Mouse (Mus musculus): ENCODE data around the gene 4930430F08Rik. TPM values are rescaled to one million over a fixed set of nuclear protein-coding genes. Genes with fewer than 3 reads are reported as not detected.
"Not testable (repeated sequence)": the region's sequence is repeated elsewhere in the genome, so short reads cannot be mapped to it uniquely, and the experiment has no call there.

Gene 4930430F08Rik
- polyA plus RNA-seq, 1 experiment from 2014 or later = 14.4 TPM

GRCm38 (mm10) chr10:100588932-100589388, 1.3 kb downstream of the 4930430F08Rik start:
- Histone ChIP-seq H3K9ac (replicated peaks; ENCODE audit: low read depth, low read length) (peak overlapping the region; percentile 89), H3K4me2 (ENCODE audit: low read length) (peak overlapping the region; percentile 78), H3K36me3 (ENCODE audit: control insufficient read depth, insufficient read depth) (no peaks in the 10 kb centered on the region), H3K9me3 (ENCODE audit: control insufficient read depth, low read length) (no peaks in the 10 kb centered on the region), H3K27me3 (replicated peaks; ENCODE audit: control insufficient read depth, insufficient read depth, low read length) (no peaks in the 10 kb centered on the region), H3K27ac (ENCODE audit: low read length) (peak overlapping the region; percentile 76), H3K4me3 (replicated peaks; ENCODE audit: low read length) (peak overlapping the region; percentile 95), H3K4me1 (replicated peaks; ENCODE audit: control insufficient read depth, insufficient read depth, low read length) (peaks cover 6% of the 10 kb centered on the region)
- peak; percentile 100 for ATAC-seq
- 0% methylated on average over 31 of the region's 31 CpGs for WGBS

- H3K27ac ChIP-seq (ENCODE audit: low read length) = peak overlapping the region; percentile 76
- peak overlapping the region; percentile 78 for H3K4me2 ChIP-seq (ENCODE audit: low read length)
- no peaks in the 10 kb centered on the region for H3K27me3 ChIP-seq (replicated peaks; ENCODE audit: control insufficient read depth, insufficient read depth, low read length)
- no peaks in the 10 kb centered on the region for H3K36me3 ChIP-seq (ENCODE audit: control insufficient read depth, insufficient read depth)
- no peak for ATAC-seq
- peak overlapping the region; percentile 89 for H3K9ac ChIP-seq (replicated peaks; ENCODE audit: low read depth, low read length)
- H3K4me3 ChIP-seq (replicated peaks; ENCODE audit: low read length) = peak overlapping the region; percentile 95
- WGBS = 39% methylated on average over 7 of the region's 7 CpGs
- peaks cover 6% of the 10 kb centered on the region for H3K4me1 ChIP-seq (replicated peaks; ENCODE audit: control insufficient read depth, insufficient read depth, low read length)
- H3K9me3 ChIP-seq (ENCODE audit: control insufficient read depth, low read length) = no peaks in the 10 kb centered on the region
Observed at GRCm38 (mm10) chr10:100588524-100588923, 1.7 kb downstream of the 4930430F08Rik start.

GRCm38 (mm10) chr10:100584178-100584577, 6.0 kb downstream of the 4930430F08Rik start:
- H3K4me3 ChIP-seq (replicated peaks; ENCODE audit: low read length) = no peak overlapping the region
- no peak for ATAC-seq
- WGBS = 88% methylated on average over 3 of the region's 3 CpGs

GRCm38 (mm10) chr10:100575294-100575693, 14.9 kb downstream of the 4930430F08Rik start:
- WGBS = 94% methylated on average over 7 of the region's 7 CpGs
- Histone ChIP-seq H3K27ac (ENCODE audit: low read length) (no peak overlapping the region), H3K9ac (replicated peaks; ENCODE audit: low read depth, low read length) (no peak overlapping the region), H3K36me3 (ENCODE audit: control insufficient read depth, insufficient read depth) (peaks cover 23% of the 10 kb centered on the region; the same call in 1 of the 2 replicates), H3K4me3 (replicated peaks; ENCODE audit: low read length) (no peak overlapping the region), H3K4me1 (replicated peaks; ENCODE audit: control insufficient read depth, insufficient read depth, low read length) (no peaks in the 10 kb centered on the region), H3K27me3 (replicated peaks; ENCODE audit: control insufficient read depth, insufficient read depth, low read length) (no peaks in the 10 kb centered on the region), H3K4me2 (ENCODE audit: low read length) (no peak overlapping the region), H3K9me3 (ENCODE audit: control insufficient read depth, low read length) (no peaks in the 10 kb centered on the region)
- no peak for ATAC-seq

More at GRCm38 (mm10) chr10:100584178-100584577, 6.0 kb downstream of the 4930430F08Rik start:
- Histone ChIP-seq H3K27me3 (replicated peaks; ENCODE audit: control insufficient read depth, insufficient read depth, low read length) (no peaks in the 10 kb centered on the region), H3K4me2 (ENCODE audit: low read length) (no peak overlapping the region), H3K9ac (replicated peaks; ENCODE audit: low read depth, low read length) (no peak overlapping the region), H3K27ac (ENCODE audit: low read length) (no peak overlapping the region), H3K36me3 (ENCODE audit: control insufficient read depth, insufficient read depth) (no peaks in the 10 kb centered on the region), H3K4me1 (replicated peaks; ENCODE audit: control insufficient read depth, insufficient read depth, low read length) (peaks cover 6% of the 10 kb centered on the region), H3K9me3 (ENCODE audit: control insufficient read depth, low read length) (no peaks in the 10 kb centered on the region)

GRCm38 (mm10) chr10:100574505-100575149, 15.6 kb downstream of the 4930430F08Rik start:
- ATAC-seq = no peak
- H3K27me3 ChIP-seq (replicated peaks; ENCODE audit: control insufficient read depth, insufficient read depth, low read length) = no peaks in the 10 kb centered on the region
- H3K4me3 ChIP-seq (replicated peaks; ENCODE audit: low read length) = no peak overlapping the region
- no peak overlapping the region for H3K9ac ChIP-seq (replicated peaks; ENCODE audit: low read depth, low read length)
- 94% methylated on average over 7 of the region's 7 CpGs for WGBS
- H3K27ac ChIP-seq (ENCODE audit: low read length) = no peak overlapping the region
- peaks cover 23% of the 10 kb centered on the region; the same call in 1 of the 2 replicates for H3K36me3 ChIP-seq (ENCODE audit: control insufficient read depth, insufficient read depth)
- no peaks in the 10 kb centered on the region for H3K9me3 ChIP-seq (ENCODE audit: control insufficient read depth, low read length)
- no peak overlapping the region for H3K4me2 ChIP-seq (ENCODE audit: low read length)
- H3K4me1 ChIP-seq (replicated peaks; ENCODE audit: control insufficient read depth, insufficient read depth, low read length) = no peaks in the 10 kb centered on the region

GRCm38 (mm10) chr10:100571707-100572106, 18.5 kb downstream of the 4930430F08Rik start:
- Histone ChIP-seq H3K36me3 (ENCODE audit: control insufficient read depth, insufficient read depth) (peaks cover 25% of the 10 kb centered on the region; the same call in 1 of the 2 replicates), H3K27ac (ENCODE audit: low read length) (no peak overlapping the region), H3K9ac (replicated peaks; ENCODE audit: low read depth, low read length) (no peak overlapping the region), H3K4me1 (replicated peaks; ENCODE audit: control insufficient read depth, insufficient read depth, low read length) (no peaks in the 10 kb centered on the region), H3K4me2 (ENCODE audit: low read length) (no peak overlapping the region), H3K27me3 (replicated peaks; ENCODE audit: control insufficient read depth, insufficient read depth, low read length) (no peaks in the 10 kb centered on the region), H3K4me3 (replicated peaks; ENCODE audit: low read length) (no peak overlapping the region), H3K9me3 (ENCODE audit: control insufficient read depth, low read length) (no peaks in the 10 kb centered on the region)
- no peak for ATAC-seq
- 94% methylated on average over 3 of the region's 3 CpGs for WGBS

- Histone ChIP-seq H3K36me3 (ENCODE audit: control insufficient read depth, insufficient read depth) (0 out of 2 replicates have a peak, but pooled peaks cover 4% of the 10 kb centered on the region), H3K9ac (replicated peaks; ENCODE audit: low read depth, low read length) (no peak overlapping the region), H3K4me2 (ENCODE audit: low read length) (no peak overlapping the region), H3K9me3 (ENCODE audit: control insufficient read depth, low read length) (no peaks in the 10 kb centered on the region), H3K27me3 (replicated peaks; ENCODE audit: control insufficient read depth, insufficient read depth, low read length) (no peaks in the 10 kb centered on the region), H3K4me3 (replicated peaks; ENCODE audit: low read length) (no peak overlapping the region), H3K4me1 (replicated peaks; ENCODE audit: control insufficient read depth, insufficient read depth, low read length) (no peaks in the 10 kb centered on the region), H3K27ac (ENCODE audit: low read length) (no peak overlapping the region)
- no peak for ATAC-seq
- WGBS = 95% methylated on average over 3 of the region's 3 CpGs
Observed at GRCm38 (mm10) chr10:100564112-100564511, 26.1 kb downstream of the 4930430F08Rik start.

- H3K4me1 ChIP-seq (replicated peaks; ENCODE audit: control insufficient read depth, insufficient read depth, low read length); H3K4me3 ChIP-seq (replicated peaks; ENCODE audit: low read length); H3K36me3 ChIP-seq (ENCODE audit: control insufficient read depth, insufficient read depth); H3K4me2 ChIP-seq (ENCODE audit: low read length); ATAC-seq; H3K9ac ChIP-seq (replicated peaks; ENCODE audit: low read depth, low read length); H3K27ac ChIP-seq (ENCODE audit: low read length); H3K9me3 ChIP-seq (ENCODE audit: control insufficient read depth, low read length); H3K27me3 ChIP-seq (replicated peaks; ENCODE audit: control insufficient read depth, insufficient read depth, low read length): not testable (repeated sequence)
- WGBS = 92% methylated on average over 3 of the region's 3 CpGs
Observed at GRCm38 (mm10) chr10:100560194-100560883, 29.9 kb downstream of the 4930430F08Rik start.

- whole genome bisulfite sequencing = 59% methylated on average over 3 of the region's 3 CpGs
- no peaks in the 10 kb centered on the region for H3K27me3 ChIP-seq (replicated peaks; ENCODE audit: control insufficient read depth, insufficient read depth, low read length)
- H3K4me3 ChIP-seq (replicated peaks; ENCODE audit: low read length) = no peak overlapping the region
- no peak overlapping the region for H3K9ac ChIP-seq (replicated peaks; ENCODE audit: low read depth, low read length)
- H3K9me3 ChIP-seq (ENCODE audit: control insufficient read depth, low read length) = no peaks in the 10 kb centered on the region
- H3K27ac ChIP-seq (ENCODE audit: low read length) = no peak overlapping the region
- peak; percentile 92 for ATAC-seq
- H3K36me3 ChIP-seq (ENCODE audit: control insufficient read depth, insufficient read depth) = no peaks in the 10 kb centered on the region
- no peaks in the 10 kb centered on the region for H3K4me1 ChIP-seq (replicated peaks; ENCODE audit: control insufficient read depth, insufficient read depth, low read length)
- no peak overlapping the region for H3K4me2 ChIP-seq (ENCODE audit: low read length)
Observed at GRCm38 (mm10) chr10:100556566-100557175, 33.6 kb downstream of the 4930430F08Rik start.

Data from forebrain, embryonic 16.5 days (tissue).